Mouse (Mus musculus) inflammation-experienced regulatory T-cells, adult 16 weeks (primary cell): ENCODE results near the gene Olfr866. TPM values are rescaled to one million over a fixed set of nuclear protein-coding genes. Genes with fewer than 3 reads are reported as not detected.

Experiments used
- polyA plus RNA-seq: library from polyadenylated mRNA; unstranded; fragments of 100-300 nt; shearing (Covaris generic); gene quantifications from one replicate; pipeline ENCODE4 v1.2.1, GENCODE M21; 2017

Olfr866 gene
- not detected for polyA plus RNA-seq

DNA sequence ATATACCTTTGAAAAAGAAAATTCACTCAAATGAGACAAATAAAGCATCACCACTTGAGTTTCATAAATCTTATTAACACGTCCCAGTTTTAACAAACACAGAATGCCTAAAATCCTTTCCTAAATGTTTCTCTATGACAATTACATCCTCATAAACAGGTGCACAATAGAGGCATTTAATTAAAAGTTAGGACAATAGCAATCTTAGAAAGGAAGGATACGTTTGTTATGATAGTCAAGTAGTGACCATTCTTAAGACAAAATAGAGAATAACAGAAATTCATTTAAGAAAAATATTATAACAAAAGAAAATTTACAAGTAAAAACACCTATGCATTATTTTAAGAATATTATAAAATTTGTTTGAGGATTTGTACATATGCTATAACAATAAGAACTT, at the start of gene Olfr866:
Gene Olfr866, minus strand, starts transcription at position 101 of the 400 bp plus-strand sequence.

DNA sequence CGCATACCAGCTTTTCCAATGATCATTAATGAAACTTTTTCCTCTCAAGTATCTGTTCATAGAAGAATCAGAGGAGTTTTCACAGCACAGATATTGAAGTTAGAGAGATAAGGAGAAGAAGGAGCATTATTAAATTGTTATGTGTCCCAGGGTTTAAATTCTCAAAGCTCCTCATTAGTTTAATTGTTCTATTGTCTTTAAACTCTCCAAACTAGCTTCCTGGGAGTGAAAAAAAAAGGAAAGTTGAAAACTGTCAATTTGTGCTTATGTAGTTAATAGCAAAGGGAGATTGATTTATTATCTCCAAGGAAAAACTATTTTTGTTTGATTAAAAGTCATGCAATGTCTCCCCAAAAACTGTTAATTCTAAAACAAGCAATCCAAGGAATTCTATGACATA, 29.6 kb upstream of the Olfr866 start, which contains the start of gene Olfr867:
Gene Olfr867, minus strand, starts transcription at position 101 of the 400 bp plus-strand sequence.

Other genes with a start within 250 kb of the Olfr866 start
- not detected for gene Olfr58, start 247.8 kb downstream of the Olfr866 start, polyA plus RNA-seq
- not detected for gene Olfr859, start 223.1 kb downstream of the Olfr866 start, polyA plus RNA-seq
- not detected for gene Olfr860, start 178.3 kb downstream of the Olfr866 start, polyA plus RNA-seq
- not detected for gene Olfr862, start 140.0 kb downstream of the Olfr866 start, polyA plus RNA-seq
- gene Olfr77, start 111.2 kb downstream of the Olfr866 start, polyA plus RNA-seq: 0.79 TPM
- not detected for gene Olfr867, start 29.5 kb upstream of the Olfr866 start, polyA plus RNA-seq
- gene Olfr868, start 70.6 kb upstream of the Olfr866 start, polyA plus RNA-seq: not detected
- not detected for gene Olfr869, start 101.0 kb upstream of the Olfr866 start, polyA plus RNA-seq
- not detected for gene Olfr870, start 146.0 kb upstream of the Olfr866 start, polyA plus RNA-seq
- gene Olfr871, start 184.2 kb upstream of the Olfr866 start, polyA plus RNA-seq: not detected
- not detected for gene Olfr872, start 209.1 kb upstream of the Olfr866 start, polyA plus RNA-seq